Mouse (Mus musculus) MN1 (cell line): ENCODE measurements at regions not wholly inside any gene's neighbourhood (a gene's known extent, or its start where the extent isn't known, plus 50 kb on each side); places are given as distances from the start of the nearest gene placed in this dataset.
"Not testable (repeated sequence)": the region's sequence is repeated elsewhere in the genome, so short reads cannot be mapped to it uniquely, and the experiment has no call there.

Experiments
- DNase-seq: peaks from one replicate; pipeline ENCODE4 v3.0.0-alpha.2; 2016; ENCODE audit warnings: low spot score

DNA sequence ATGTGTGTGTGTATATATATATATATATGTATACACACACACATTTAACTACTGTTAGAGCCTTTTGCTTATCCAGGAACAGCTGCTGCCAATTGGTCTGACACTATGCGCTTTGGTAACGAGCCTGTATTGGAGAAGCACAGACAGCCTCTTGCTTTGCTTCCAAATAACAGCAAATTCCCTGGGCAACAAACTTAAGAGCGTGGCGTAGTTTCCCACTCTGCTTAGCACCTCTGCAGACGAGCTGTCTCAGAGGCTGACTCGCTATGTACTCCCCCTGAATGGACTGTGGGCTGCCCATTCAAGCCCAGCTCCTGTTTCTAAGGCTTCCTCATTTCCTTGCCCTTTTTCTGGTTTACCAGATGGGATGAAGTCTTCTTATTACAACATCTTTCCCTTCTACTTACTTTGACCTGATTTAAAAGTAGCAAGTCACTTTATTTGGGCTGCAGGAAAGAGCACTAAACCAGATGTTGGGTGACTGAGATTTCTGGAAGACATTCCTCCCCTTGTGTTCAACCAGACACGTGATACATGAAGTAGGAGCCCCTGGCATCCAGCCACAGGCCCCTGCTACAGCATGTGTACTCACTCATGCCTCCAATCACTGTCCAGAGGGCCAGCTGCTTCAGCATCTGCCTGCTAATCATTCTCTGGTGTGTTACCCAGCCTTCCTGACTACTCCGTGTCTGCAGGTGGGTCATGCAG is 111.3 kb upstream of the Gmds start:
- DNase-seq = no peak

DNA sequence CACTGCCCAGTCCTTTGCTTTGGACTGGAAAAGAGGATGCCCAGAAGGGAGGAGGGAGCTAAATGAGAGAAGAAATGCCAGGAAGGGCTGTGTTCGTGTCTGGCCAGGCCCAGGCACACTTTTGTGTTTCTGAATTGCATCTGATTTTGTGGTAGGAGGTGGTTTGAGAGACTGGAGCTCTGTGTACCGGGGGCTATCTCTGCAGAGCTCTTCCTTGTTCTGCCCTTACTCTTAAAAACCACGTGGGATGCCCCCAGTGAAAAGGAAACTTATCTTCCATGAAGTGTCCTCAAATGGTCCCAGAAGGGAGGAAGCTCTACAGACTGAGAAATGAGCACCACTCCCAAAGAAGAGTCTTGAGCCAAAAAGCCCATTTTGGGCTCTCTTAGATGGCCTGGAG is 106.0 kb upstream of the Gmds start:
- no peak for DNase-seq

DNA sequence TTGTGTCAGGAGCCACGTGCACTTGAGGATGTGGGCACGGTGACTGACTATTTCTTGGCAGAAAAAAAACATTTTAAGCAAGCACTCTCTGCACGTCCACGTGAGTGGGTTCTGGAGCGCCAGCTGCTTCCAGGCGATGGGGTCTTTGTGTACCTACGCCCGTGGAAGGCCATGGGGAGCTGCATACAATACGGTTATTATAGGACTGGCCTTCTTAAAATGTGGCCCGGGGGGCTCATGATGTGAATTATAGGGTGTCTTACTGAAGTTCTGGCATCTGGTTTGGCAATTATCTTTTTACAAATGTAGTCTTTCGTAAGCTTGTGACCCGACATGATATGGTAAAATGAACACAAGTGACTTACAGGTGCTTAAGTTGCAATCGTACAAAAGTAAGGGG is 103.5 kb upstream of the Gmds start:
- DNase-seq = no peak

DNA sequence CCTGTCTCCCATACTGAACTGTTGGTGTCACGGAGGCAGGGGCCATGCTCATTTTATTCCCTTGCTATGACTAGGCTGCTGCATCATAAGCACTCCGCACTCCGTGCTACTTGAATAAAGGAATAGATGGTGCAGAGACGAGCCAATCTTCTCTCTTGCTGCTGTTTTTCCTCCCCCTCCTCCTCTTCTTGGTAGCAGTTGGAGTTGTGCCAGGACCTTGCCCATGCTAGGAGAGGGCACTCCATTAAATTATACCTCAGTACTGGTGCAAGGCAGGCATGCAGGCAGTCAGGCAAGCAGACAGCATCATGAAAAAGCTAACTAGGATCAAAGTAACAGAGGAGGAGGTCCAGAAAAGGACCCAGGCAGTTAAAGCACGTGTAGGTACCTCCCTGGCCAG is 96.6 kb upstream of the Gmds start:
- DNase-seq = no peak

DNA sequence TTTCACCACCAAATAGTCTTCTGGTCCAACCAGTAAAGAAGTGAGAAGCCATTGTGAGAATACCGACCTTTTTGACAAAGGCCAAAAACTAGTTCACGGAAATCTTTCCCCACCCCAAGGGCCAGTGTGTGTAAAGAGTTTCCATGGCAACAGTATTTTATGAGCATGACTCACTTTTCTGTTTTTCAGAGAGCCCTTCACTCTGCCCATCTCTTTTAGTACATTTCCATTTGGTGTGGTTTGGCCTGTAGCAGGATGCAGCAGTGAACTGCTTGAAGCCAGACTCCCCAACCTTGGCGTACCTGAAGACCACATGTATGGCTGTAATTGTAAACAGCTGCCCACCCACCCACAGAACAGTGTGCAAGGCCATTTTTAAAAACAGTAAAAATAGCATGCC is 89.9 kb upstream of the Gmds start:
- no peak for DNase-seq

DNA sequence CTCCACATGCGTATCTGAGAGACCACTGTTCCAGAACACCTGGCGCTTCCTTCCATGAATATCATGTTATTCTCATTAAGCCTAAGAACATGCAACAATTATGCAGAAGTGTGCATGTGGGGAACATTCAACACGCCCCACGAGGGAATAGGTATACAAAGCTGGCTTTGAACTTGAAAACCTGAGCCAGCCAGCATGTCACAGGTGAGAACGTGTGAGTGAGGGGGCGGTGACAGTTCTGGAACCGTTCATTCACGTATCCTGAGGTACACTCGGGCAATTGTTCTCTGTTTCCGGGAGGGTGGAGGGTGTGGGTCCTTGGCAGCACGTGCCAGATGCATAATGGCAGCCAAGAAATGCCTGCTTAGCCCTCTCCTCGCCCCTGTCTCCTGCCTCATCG is 88.4 kb upstream of the Gmds start:
- no peak for DNase-seq

DNA sequence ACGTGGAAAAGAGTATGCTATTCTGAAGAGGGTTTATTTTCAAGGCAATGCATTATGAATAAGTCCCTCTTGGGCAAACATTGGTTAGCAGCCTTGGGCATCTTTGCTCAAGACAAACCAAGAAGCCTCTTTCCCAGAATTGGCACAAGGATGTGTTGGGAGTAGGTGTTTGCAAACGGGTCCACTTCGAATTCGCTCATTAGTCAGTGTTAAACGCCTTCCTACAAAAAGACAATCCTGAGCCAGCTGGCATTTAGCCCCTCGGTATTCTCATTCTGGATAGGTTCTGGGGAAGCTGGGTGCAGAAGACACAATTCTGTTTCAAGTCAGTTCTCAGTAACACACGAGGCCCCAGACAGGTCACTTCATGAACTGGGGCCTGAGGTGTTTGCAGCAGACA is 87.7 kb upstream of the Gmds start:
- DNase-seq = no peak

DNA sequence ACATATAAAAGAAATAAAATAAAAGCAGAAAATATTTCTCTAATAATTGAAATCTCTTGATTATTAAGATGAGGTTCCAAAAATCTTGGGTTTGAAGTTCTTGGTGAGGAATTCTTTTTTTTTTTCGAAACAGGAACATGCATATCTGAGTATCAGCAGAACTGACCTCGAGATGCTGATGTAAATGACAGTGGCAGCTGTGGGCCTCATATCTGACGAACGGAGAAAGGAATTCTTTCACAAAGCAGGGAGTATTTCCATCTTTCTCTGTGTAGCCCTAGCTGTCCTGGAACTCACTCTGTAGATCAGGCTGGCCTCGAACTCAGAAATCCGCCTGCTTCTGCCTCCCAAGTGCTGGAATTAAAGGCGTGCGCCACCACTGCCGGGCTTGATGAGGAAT is 86.0 kb upstream of the Gmds start:
- DNase-seq = not testable (repeated sequence)

DNA sequence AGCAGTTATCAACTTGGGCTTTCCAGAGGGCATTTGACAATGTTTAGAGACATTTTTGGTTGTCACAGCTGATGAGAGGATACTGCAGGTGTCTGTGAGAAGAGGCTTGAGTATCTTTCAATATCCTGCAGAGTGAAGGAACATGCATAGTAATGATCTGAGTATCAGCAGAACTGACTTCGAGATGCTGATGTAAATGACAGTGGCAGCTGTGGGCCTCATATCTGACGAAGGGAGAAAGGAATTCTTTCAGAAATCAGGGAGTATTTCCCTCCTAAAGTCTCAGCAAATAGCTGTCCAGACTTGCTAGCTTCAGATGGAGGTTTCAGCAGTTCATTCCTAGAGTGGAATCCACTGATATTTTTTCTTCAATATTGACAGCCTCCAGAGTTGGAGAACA is 83.9 kb upstream of the Gmds start:
- no peak for DNase-seq

DNA sequence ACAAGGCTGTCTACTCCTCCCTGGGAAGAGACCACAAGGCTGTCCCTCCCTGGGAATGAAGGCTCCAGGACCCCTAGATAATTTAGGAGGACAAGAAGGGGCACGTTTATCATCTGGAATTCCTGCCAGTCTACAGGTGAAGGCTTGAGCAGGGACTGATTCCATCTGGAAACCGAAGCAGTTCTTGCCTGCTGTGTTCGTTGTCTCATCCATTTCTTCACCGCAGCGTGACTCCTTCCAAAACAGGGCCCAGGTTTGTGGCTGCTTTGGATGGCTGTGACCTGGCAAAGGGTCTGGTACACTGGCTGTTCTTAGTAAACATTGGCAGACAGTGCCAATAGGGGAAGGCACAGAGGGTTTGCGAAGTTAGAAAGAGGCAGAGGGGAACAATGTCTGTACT is 80.8 kb upstream of the Gmds start:
- DNase-seq = no peak

DNA sequence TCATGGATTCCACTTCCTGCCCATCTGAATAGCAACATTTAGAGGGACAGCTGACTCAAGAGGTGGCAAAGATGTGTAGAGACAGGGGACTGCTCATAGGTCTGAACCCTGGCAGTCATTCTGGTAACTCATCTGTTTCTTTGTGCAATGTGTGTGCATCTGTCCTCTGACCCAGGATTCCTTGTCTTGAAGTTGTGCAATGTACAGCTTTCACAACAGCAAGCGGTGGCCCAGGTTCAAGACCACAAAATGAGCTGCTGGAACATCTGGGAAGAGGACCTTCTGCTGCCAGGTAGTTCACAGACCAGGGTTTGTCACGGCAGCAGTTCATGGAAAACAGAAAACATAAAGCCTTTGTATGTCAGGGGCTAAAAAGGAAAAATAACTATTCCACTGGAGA is 80.1 kb upstream of the Gmds start:
- no peak for DNase-seq

DNA sequence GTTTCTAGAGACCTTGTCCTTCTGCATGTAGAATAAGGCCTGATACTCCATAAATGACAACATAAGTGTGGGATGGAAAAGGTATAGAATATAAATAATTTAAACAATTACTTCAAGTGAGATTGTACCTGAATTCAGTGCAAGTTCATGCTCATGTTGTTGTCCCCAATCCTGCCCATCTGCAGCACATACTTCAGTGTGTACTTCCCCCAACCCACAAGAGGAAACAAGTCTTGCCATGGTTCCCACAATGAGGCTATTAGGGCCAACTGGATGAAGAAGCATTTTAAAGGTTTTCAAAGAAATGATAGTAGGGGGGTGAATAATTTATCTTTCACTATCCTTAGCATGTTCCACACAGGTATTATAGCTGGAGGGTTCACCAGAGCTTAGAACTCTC is 79.4 kb upstream of the Gmds start:
- DNase-seq = no peak

DNA sequence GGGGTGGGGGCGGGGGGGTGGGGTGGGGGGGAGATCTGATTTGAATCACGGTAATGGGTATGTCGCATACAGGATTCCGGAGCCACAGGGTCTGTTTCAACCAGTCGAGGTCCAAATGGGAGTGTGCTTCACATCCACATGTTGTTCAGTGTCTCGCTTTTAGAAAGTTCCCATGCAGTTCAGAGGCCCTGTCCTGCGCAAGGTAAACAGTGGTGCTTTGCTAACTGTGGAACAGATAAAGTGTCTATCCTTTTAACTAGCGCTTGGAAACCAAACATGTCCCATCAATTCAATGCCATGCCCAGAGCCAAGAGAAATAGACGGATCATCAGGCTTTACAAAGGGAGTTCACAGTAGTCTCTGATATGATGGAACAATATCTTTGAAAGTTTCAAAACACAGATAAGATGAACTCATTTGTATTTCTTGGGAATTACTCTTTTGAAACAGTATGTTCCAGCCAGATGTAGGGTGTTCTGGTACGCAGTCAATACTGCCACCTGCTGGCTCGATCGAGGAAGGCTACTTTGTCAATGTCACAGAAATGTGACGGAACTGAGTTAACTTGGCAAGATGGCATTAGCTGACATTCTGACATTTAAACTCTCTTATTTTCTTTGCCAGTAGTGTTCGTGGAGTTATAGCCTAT is 72.9 kb upstream of the Gmds start:
- peak; percentile 61 for DNase-seq

DNA sequence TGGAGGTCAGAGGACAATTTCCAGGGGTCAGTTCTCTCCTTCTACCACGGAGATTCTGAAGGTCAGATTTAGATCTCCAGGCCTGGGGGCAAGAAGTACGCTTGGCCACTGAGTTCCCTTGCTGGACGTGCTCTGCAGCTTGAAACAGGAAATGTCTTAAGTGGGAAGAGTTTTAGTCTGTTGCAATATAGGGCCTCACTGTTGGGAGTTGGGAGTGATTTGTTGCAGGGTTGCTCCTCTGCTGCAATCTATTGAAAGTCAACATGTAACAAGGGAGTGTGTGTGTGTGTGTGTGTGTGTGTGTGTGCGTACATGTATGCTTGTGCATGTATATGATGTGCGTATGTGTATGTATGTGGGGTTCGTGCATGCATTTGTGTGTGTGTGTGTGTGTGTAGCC is 71.5 kb upstream of the Gmds start:
- DNase-seq = no peak

DNA sequence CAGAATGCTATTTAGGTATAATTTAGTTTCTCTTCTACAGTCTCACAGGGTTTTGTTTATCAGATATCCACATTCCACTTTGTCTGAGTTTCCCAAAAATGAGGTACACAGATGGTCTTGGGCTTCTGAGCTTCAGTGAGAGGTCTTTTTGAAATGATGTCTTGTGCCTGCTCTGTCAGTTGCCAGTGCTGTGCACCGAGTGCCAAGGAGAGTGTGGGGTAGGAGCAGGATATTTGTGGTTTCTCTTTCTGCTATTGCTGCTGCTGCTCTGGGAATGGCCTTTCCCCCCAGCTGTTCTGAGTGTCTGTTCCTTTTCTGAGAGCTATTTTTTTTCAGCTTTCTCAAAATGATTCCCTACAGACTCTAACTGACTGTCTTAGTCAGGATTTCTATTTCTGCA is 60.1 kb upstream of the Gmds start:
- DNase-seq = no peak
